Mouse (Mus musculus): ENCODE data around the gene Gab2.

Gene Gab2

GRCm38 (mm10) chr7:97248136-97248535 lies 166.8 kb downstream of the Gab2 start:
- peak; percentile 45 for DNase-seq (ENCODE audit: low read depth, low spot score)

GRCm38 (mm10) chr7:97251638-97252037 lies 170.3 kb downstream of the Gab2 start:
- peak; percentile 35 for DNase-seq (ENCODE audit: low read depth, low spot score)

GRCm38 (mm10) chr7:97262541-97262940 lies 181.2 kb downstream of the Gab2 start:
- DNase-seq (ENCODE audit: low read depth, low spot score) = no peak

- DNase-seq (ENCODE audit: low read depth, low spot score) = peak; percentile 55
Observed at GRCm38 (mm10) chr7:97270367-97270766, 189.0 kb downstream of the Gab2 start.

GRCm38 (mm10) chr7:97271068-97271467 lies 189.7 kb downstream of the Gab2 start:
- no peak for DNase-seq (ENCODE audit: low read depth, low spot score)

GRCm38 (mm10) chr7:97296986-97297385 lies 215.6 kb downstream of the Gab2 start:
- no peak for DNase-seq (ENCODE audit: low read depth, low spot score)

- peak; percentile 71 for DNase-seq (ENCODE audit: low read depth, low spot score)
Observed at GRCm38 (mm10) chr7:97297466-97297865, 216.1 kb downstream of the Gab2 start.

- DNase-seq (ENCODE audit: low read depth, low spot score) = no peak
Observed at GRCm38 (mm10) chr7:97298279-97298678, 216.9 kb downstream of the Gab2 start.

- no peak for DNase-seq (ENCODE audit: low read depth, low spot score)
Observed at GRCm38 (mm10) chr7:97298943-97299342, 217.6 kb downstream of the Gab2 start.

- DNase-seq (ENCODE audit: low read depth, low spot score) = no peak
Observed at GRCm38 (mm10) chr7:97300914-97301313, 219.5 kb downstream of the Gab2 start.

GRCm38 (mm10) chr7:97301321-97301720 lies 219.9 kb downstream of the Gab2 start:
- DNase-seq (ENCODE audit: low read depth, low spot score) = no peak

GRCm38 (mm10) chr7:97302261-97302660 lies 220.9 kb downstream of the Gab2 start:
- no peak for DNase-seq (ENCODE audit: low read depth, low spot score)

GRCm38 (mm10) chr7:97302876-97303275 lies 221.5 kb downstream of the Gab2 start:
- no peak for DNase-seq (ENCODE audit: low read depth, low spot score)

- no peak for DNase-seq (ENCODE audit: low read depth, low spot score)
Observed at GRCm38 (mm10) chr7:97303614-97304013, 222.2 kb downstream of the Gab2 start.

GRCm38 (mm10) chr7:97304471-97304870 lies 223.1 kb downstream of the Gab2 start:
- no peak for DNase-seq (ENCODE audit: low read depth, low spot score)

- no peak for DNase-seq (ENCODE audit: low read depth, low spot score)
Observed at GRCm38 (mm10) chr7:97305206-97305605, 223.8 kb downstream of the Gab2 start.

GRCm38 (mm10) chr7:97306813-97307212 lies 225.4 kb downstream of the Gab2 start:
- no peak for DNase-seq (ENCODE audit: low read depth, low spot score)

- DNase-seq (ENCODE audit: low read depth, low spot score) = no peak
Observed at GRCm38 (mm10) chr7:97307546-97307945, 226.2 kb downstream of the Gab2 start.

- no peak for DNase-seq (ENCODE audit: low read depth, low spot score)
Observed at GRCm38 (mm10) chr7:97309461-97310340, 228.3 kb downstream of the Gab2 start.

- no peak for DNase-seq (ENCODE audit: low read depth, low spot score)
Observed at GRCm38 (mm10) chr7:97310341-97310635, 228.9 kb downstream of the Gab2 start.

- DNase-seq (ENCODE audit: low read depth, low spot score) = no peak
Observed at GRCm38 (mm10) chr7:97311620-97312019, 230.2 kb downstream of the Gab2 start.

GRCm38 (mm10) chr7:97312196-97312595 lies 230.8 kb downstream of the Gab2 start:
- no peak for DNase-seq (ENCODE audit: low read depth, low spot score)

- no peak for DNase-seq (ENCODE audit: low read depth, low spot score)
Observed at GRCm38 (mm10) chr7:97312856-97313255, 231.5 kb downstream of the Gab2 start.

Data from brain, adult 2 months (tissue).